Mouse (Mus musculus): ENCODE data around the gene Ttc26. TPM values are rescaled to one million over a fixed set of nuclear protein-coding genes. Genes with fewer than 3 reads are reported as not detected.
A peak's percentile ranks its signal among the peaks of the same experiment; 100 is the strongest.

The Ttc26 gene
- polyA plus RNA-seq, 1 experiment from 2014 or later: 14.3 TPM

GRCm38 (mm10) chr6:38458075-38458474 lies 76.8 kb downstream of the Ttc26 start:
- Histone ChIP-seq H3K27me3 (ENCODE audit: control insufficient read depth, insufficient read depth, low read length) (no peaks in the 10 kb centered on the region), H3K4me3 (ENCODE audit: low read depth, low read length) (no peak overlapping the region), H3K4me1 (replicated peaks; ENCODE audit: control insufficient read depth, insufficient read depth, low read length) (no peaks in the 10 kb centered on the region), H3K9me3 (ENCODE audit: control insufficient read depth, low read length) (no peaks in the 10 kb centered on the region), H3K4me2 (replicated peaks; ENCODE audit: low read depth, low read length) (no peak overlapping the region), H3K9ac (ENCODE audit: low read depth, low read length) (no peak overlapping the region), H3K27ac (ENCODE audit: low read depth, low read length) (no peak overlapping the region), H3K36me3 (ENCODE audit: control insufficient read depth, insufficient read depth, low read length) (peaks cover 2% of the 10 kb centered on the region; the same call in 1 of the 2 replicates)
- ATAC-seq (ENCODE audit: low FRiP score) (no peak), DNase-seq (ENCODE audit: low spot score) (no peak)
- WGBS: 95% methylated on average over 3 of the region's 3 CpGs

- Histone ChIP-seq H3K36me3 (ENCODE audit: control insufficient read depth, insufficient read depth, low read length) (peaks cover 4% of the 10 kb centered on the region; the same call in 1 of the 2 replicates), H3K9me3 (ENCODE audit: control insufficient read depth, low read length) (no peaks in the 10 kb centered on the region), H3K27ac (ENCODE audit: low read depth, low read length) (no peak overlapping the region), H3K4me2 (replicated peaks; ENCODE audit: low read depth, low read length) (no peak overlapping the region), H3K9ac (ENCODE audit: low read depth, low read length) (no peak overlapping the region), H3K27me3 (ENCODE audit: control insufficient read depth, insufficient read depth, low read length) (no peaks in the 10 kb centered on the region), H3K4me1 (replicated peaks; ENCODE audit: control insufficient read depth, insufficient read depth, low read length) (no peaks in the 10 kb centered on the region), H3K4me3 (ENCODE audit: low read depth, low read length) (no peak overlapping the region)
- WGBS: 90% methylated on average over 4 of the region's 4 CpGs
- DNase-seq (ENCODE audit: low spot score) (peak; percentile 2), ATAC-seq (ENCODE audit: low FRiP score) (no peak)
Observed at GRCm38 (mm10) chr6:38469591-38469990, 88.3 kb downstream of the Ttc26 start.

Other genes with a start within 250 kb of the Ttc26 start
- 12.3 and 13.2 TPM in 2 replicates for gene D630045J12Rik, start 127.5 kb upstream of the Ttc26 start, polyA plus RNA-seq (2014; fragmentation: Nextera tagmentation; extraction: Ambion mirVana)
- gene Zc3hav1l, start 82.2 kb upstream of the Ttc26 start, polyA plus RNA-seq (2014; fragmentation: Nextera tagmentation; extraction: Ambion mirVana): 13.9 and 14.9 TPM in 2 replicates
- 1.7 and 1.9 TPM in 2 replicates for gene Zc3hav1, start 26.9 kb upstream of the Ttc26 start, polyA plus RNA-seq (2014; fragmentation: Nextera tagmentation; extraction: Ambion mirVana)
- gene Ubn2, start 52.5 kb downstream of the Ttc26 start, polyA plus RNA-seq (2014; fragmentation: Nextera tagmentation; extraction: Ambion mirVana): 19.6 and 27.8 TPM in 2 replicates
- 118 and 124 TPM in 2 replicates for gene Fmc1, start 152.0 kb downstream of the Ttc26 start, polyA plus RNA-seq (2014; fragmentation: Nextera tagmentation; extraction: Ambion mirVana)
- gene Luc7l2, start 169.9 kb downstream of the Ttc26 start, polyA plus RNA-seq (2014; fragmentation: Nextera tagmentation; extraction: Ambion mirVana): 38.0 and 52.6 TPM in 2 replicates

Data from hindbrain, embryonic 11.5 days (tissue).